Mouse (Mus musculus) cerebellum, adult 18-20 months (tissue): Measurements from ENCODE around the gene Tbrg4.

Source experiments
- DNase-seq, 2 experiments: peaks; one replicate each; pipeline ENCODE4 v3.0.0; 2021

Gene Tbrg4

DNA sequence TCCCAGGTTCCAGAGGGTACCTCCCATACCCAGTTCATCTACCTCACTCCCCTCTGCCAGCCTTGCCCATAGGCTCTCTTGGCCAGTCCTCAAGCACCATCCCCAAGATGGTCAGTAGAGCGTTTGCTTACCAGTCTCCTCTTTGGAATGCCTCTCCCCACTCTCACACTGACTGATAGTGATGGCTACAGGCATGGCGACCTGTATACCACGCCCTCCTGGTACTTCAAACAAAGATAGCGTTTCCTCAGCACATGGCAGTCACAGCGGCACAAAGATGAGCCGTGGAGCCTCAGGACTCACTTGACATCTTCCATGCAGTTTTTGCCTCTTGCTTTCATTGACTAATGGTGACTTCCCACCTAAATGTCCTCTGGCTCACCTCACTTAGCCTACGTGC, 36.0 kb downstream of the Tbrg4 start:
- no peak for DNase-seq

DNA sequence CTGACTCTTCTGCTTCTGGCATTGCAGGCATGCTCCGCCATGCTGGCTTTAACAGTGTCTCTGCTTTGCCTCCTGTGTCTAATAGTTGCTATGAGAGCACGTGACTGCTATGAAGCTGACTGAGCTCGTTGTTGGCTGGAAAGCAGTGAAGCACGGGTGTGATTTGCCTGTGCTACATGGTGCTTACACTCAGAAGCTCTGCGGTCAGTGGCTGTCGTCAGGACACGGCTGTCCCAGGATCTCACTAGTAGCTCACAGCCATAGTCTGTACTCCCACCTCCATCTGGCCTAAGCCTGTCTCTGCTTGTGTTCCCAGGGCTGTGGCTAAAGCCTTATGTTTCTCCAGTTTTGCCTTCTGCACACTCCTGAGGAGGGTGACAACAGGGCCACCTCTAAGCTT, 37.6 kb downstream of the Tbrg4 start:
- DNase-seq: peak; percentile 22 to 23

DNA sequence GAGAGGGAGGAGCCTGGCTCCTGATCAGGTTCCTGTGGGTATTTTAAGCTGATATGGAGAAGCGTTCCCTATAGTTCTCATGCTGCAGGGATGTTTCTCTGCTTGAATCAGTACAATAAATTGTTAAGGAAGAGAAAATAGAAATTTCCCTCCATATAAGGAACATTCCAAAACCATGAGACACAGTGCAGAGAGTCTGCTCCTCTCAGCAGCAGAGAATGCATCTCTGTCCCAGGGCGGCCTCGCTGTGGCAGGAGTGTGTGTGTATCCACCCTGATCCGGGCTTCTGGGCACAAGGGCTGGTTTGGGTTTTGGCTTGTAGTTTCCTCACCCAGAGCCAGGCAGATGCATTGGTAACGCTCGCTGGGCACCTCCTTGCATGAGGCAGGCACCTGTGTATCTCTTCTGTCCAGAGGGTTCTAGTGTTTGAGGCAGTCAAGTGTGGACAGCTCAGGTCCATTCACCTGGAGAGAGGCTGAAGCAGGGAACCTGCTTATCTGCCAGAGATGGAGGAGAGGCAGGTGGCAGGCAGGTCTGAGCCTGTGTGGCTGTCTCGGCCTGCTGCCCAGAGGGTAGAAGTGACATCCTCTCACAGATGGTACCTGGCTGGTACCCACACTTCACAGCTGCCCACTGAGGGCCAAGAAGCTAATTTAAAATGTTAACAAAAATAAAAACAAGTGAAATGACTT, 38.5 kb downstream of the Tbrg4 start:
- DNase-seq: peak; percentile 77 to 85

DNA sequence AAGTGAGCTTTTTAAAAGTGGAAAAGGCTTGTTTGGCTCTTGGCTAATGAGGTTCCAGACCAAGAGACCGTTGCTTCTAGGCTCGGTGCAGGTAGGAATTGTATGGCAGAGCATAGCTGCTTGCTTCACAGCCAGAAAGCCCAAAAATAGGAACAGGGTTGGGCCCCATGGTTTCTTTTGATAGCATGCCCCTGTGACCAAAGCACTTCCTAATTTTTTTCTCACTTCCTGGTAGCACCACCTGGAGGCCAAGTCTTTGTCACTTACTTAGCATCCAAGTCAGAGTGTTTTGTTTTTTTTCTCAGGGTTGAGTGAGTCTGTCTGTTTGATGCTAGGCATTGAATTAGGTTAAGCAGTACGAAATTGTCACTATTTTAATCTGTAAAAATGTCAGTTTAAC, 39.2 kb downstream of the Tbrg4 start:
- DNase-seq: peak; percentile 20 to 21

DNA sequence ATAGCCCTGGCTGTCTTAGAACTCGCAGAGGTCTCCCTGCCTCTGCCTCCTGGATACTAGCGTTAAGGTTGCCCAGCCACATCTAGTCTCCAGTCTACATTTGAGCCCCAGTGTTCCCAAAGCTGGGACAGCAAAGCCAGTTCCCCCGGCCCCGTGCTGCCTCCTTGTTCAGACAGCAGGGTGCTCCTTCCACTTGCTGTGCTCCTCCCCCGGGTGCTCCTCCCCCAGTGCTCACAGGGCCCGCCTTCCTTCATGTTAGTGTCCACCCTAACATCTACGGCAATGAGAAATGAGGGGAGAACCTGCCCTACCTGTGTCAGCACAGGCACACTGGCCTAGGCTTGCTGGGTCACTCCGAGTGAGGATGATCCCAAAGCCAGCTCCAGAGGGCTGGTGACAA, 40.1 kb downstream of the Tbrg4 start:
- DNase-seq: no peak

DNA sequence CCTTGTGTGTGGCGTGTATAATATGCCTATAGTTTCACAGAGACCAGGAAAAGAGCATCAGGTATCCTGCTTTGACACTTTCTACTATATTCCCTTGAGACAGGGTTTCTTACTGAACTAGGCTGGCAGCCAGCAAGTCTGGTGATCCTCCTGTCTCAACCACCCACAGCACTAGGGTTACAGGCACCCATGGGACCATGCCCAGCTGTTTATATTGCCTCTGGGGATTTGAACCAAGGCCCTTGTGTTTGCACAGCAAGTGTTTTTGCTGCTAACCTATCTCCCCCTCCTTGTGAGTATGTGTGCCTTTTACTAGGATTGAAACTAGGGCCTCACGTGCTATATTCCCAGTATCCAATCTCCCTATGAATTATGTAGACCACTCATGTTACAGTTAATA, 44.3 kb downstream of the Tbrg4 start:
- no peak for DNase-seq

DNA sequence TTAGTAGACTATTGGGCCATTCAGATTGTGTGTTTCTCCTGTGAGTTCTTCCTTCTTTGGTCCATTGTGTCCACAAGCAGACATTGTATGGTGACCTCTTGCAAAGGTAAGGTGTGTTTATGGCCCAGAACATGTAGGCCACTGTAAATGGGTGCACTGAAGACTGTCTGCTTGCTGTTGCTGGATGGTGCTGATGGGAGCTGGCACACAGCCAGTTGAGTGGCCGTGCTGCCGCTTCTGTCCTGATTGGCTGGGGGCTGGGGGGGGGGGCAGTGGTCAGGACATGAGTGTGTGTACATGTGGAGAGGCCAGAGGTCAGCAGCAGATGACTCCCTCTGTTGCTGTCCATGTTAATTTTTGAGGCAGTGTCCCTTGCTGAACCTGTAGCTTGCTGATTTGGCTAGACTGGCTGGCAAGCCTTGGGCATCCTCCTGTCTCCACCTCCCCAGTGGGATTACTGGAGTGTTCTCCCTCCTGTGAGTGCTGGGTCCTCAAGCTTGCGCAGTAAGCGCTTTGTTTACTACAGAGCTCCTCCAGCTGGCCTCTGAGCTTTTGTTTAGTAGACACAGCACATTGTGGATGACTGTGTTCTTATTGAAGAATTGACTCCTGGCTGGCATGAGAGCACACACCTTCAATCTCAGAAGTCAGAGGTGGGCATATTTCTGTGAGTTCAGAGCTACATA, 45.7 kb downstream of the Tbrg4 start:
- no peak for DNase-seq

DNA sequence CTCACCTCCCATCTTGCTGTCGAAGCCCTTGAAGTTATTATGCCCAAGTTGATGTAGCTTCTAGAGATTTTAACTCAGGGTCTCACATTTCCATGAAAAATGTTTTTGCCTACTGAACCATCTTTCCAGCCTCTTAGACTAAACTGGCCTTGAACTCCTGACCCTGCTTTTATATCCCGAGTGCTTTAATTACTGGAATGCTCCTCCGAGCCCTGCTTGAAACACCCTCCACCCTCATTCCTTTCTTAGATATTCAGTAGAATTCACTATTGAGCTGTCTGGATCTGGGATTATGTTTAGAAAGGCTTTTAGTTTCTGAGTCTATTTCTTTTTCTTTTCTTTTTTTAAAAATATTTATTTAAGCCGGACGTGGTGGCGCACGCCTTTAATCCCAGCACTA, 46.5 kb downstream of the Tbrg4 start:
- no peak for DNase-seq

DNA sequence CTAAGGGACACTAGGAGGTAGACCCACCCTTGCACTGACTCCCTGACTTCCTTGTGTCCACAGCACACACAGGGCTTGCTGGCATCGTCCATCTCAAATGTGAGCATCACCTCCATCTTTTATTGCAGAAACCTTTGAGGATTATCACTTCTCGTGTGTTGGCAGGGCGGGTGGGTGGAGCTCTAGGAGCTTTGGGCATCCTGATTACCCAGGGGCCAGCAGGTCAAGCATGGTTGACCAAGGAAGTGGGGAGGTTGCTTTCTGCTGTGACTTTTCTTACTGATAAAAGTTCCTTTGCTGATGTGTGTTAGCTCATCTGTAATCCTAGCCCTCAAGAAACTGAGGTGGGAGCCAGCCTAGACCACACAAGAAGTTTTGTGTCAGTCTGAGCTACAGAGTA, 49.7 kb downstream of the Tbrg4 start:
- DNase-seq: no peak

DNA sequence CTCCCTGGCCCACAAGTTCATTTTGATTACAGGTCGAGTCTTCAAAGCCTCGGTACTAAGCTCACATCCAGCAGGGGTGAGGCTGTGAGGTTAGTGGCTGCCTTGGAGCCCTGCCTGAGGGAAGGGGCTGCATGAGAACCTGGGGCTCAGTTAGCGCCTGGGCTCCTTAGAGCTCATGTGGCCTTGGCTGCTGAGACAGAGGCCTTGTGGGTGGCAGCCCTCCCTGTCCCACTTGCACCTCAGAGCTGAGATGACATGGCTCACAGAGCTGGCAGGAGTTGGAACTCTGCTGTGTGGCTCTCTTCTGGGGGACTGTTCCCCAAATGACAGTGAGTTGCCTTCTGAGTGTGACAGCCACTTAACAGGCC, 56.5 kb downstream of the Tbrg4 start:
- no peak for DNase-seq

DNA sequence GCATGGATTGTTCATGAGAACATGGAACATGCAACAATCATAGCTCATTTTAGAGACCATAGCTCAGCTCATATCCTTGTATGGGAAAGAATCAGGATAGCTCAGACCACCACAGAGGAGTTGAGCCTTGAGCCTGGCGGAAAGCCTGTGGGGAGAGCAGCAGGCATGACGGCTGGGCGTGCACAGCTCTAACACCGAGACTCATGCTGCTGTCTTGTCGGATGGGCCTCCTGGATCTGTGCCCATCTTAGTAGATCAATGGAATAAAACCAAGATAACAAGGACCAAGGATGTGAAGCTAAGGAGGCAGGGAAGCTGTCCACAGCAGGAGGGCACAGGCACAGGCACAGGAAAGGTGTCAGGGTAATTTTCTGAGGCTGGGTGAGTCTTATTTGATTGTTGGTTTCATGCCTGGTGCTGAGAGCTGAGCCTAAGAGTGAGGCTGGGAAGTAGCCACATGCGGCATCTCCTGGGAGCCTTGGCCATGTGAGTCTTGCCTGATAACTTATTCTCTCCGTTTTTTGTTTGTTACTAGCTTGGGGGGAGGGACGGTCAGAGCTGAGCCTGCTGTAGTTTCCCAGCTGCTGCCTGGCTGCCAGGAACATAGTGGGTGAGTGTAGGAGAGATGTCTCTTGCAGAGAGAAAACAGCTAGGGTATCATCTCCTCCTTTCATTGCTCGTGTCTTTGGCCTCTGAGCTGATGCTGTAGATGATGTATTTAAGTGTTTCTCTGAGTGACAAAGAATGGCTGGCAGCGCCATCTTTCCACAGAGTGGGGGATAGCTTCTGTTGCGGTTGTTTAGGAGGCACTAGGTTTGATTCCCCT, 57.1 kb downstream of the Tbrg4 start:
- DNase-seq: peak; percentile 45 to 47

DNA sequence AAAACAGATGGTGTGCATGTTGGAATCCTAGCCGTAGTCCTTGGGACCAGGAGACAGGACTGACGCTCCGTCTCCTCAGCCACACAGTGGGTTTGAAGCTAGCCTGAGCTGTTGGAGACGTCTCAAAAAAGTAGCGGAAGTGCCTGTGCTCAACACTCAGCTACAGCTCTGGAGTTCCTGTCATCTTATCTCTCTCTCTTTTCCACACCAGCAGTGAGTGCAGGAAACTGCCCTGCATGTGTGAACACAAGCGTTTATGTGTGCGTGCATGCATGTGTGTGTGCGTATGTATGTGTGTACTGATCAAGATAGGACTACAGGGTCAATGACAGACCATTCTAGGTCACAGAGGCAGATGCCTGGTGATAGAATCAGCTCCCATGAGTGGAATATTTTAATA, 57.9 kb downstream of the Tbrg4 start:
- DNase-seq: no peak

DNA sequence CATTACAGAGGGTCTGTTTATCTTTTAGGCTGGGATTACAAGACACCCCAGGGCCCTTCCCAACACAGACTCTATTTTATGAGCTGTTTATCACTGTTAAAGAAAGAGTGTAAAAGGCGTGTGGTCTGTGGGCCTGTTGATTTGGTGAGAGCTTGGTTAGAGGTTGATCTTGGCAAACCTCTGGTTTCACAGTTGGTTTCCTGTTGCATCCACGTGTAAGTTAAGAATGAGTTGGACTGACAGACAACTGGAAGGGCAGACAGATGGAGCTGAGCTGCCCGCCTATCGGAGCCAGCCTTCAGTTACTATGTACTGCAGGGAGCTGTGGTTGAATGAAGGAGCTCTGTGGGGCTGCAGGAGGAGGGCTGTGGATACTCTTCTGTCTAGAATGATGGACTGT, 59.4 kb downstream of the Tbrg4 start:
- no peak for DNase-seq
